Mouse (Mus musculus): ENCODE results near the gene Tefm.

GRCm38 (mm10) chr11:80101298-80101697 is 40.7 kb downstream of the Tefm start:
- TF ChIP-seq CTCF (IDR thresholded peaks at IDR 0.05; ENCODE audit: extremely low read depth, insufficient read depth, insufficient read length, insufficient replicate concordance) (no peak), POLR2A (IDR thresholded peaks at IDR 0.05; ENCODE audit: low read depth, low read length) (no peak)
